Mouse (Mus musculus) cortical plate, adult 2 months (tissue): ENCODE data around the gene Irak3. TPM values are rescaled to one million over a fixed set of nuclear protein-coding genes. Genes with fewer than 3 reads are reported as not detected.
A peak's percentile ranks its signal among the peaks of the same experiment; 100 is the strongest.

Source experiments
- H3K27ac ChIP-seq: fragments of 200-500 bp; 2 replicates; pipeline ENCODE4 v1.5.1; 2012; ENCODE audit warnings: low read length, control low read depth, inconsistent platforms; ENCODE audit not compliant: insufficient read depth
- H3K4me1 ChIP-seq: fragments of 200-500 bp; 2 replicates; pipeline ENCODE4 v1.6.1; 2011; ENCODE audit warnings: low read length; ENCODE audit not compliant: control insufficient read depth, insufficient read depth
- H3K4me3 ChIP-seq: fragments of 200-500 bp; 2 replicates; pipeline ENCODE4 v1.5.1; 2011; ENCODE audit warnings: mild to moderate bottlenecking, low read length, control low read depth; ENCODE audit not compliant: insufficient read depth
- CTCF ChIP-seq: fragments of 200-500 bp; IDR thresholded peaks from 2 replicates; pipeline ENCODE4 v1.5.1; 2011; ENCODE audit warnings: mild to moderate bottlenecking, control low read depth, low read length; ENCODE audit not compliant: insufficient read depth; ENCODE audit errors: extremely low read depth
- POLR2A ChIP-seq: fragments of 200-500 bp; IDR thresholded peaks from 2 replicates; pipeline ENCODE4 v1.6.1; 2011; ENCODE audit warnings: mild to moderate bottlenecking, low read length, control low read depth; ENCODE audit not compliant: insufficient read depth; ENCODE audit errors: extremely low read depth
- polyA plus RNA-seq: library from polyadenylated mRNA; depleted of rRNA; stranded (reverse); fragments of >200 nt; gene quantifications from 2 replicates; pipeline ENCODE4 v1.2.3, GENCODE M21; 2012; rRNA removed

Irak3 gene
- polyA plus RNA-seq, 1 experiment: 0.90 TPM

DNA sequence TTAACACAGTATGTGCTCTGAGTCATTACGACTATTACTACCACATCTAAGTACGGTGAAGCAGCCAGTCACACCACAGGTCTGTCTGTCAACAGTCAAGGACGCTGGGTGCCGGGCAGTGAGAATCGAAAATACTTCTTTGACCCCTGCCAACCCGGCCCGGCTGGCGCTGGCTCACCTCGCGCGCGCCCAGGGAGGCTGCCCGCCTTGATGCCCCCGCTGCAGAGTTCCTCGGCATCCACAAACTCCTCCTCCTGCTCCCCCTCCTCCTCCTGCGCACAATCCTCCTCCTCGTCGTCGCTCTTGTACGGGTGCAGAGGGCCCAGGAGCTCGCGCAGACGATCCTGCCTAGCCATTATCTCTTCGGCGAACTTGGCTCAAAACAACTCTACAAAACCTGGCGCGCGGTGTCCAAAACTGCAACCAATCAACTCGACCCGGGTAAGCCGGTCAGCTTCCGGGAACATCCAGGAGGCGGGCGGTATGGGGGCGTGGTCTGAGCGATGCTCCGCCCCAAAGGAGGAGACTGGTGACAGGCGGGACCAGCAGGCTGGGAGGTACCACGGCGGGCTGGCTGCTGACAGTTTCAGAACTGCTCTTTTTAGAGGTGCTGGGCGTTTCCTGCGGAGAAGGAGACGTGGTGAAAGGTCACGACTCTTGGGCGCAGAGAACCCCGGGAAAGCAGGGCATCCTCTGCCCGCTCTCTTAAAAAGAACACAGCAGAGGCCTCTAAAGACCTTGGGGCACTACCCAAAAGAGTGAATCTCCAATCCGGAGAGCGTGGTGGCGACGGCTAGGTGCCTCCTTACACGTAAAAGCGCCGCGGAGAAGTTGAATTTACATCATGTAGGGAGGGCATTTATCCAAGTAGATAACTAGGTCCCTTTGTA, 89.2 kb downstream of the Irak3 start, which contains the start of gene Helb:
Helb (minus strand) TSS at position 481 of the 890 bp plus-strand sequence.
- Histone ChIP-seq H3K4me1 (no peaks in the 10 kb centered on the region), H3K4me3 (peak within 1 kb of the TSS; percentile 65), H3K27ac (no peak within 1 kb of the TSS)
- TF ChIP-seq POLR2A: peak; percentile 35; the same call in 1 of the 2 replicates
- no peak for TF ChIP-seq CTCF

DNA sequence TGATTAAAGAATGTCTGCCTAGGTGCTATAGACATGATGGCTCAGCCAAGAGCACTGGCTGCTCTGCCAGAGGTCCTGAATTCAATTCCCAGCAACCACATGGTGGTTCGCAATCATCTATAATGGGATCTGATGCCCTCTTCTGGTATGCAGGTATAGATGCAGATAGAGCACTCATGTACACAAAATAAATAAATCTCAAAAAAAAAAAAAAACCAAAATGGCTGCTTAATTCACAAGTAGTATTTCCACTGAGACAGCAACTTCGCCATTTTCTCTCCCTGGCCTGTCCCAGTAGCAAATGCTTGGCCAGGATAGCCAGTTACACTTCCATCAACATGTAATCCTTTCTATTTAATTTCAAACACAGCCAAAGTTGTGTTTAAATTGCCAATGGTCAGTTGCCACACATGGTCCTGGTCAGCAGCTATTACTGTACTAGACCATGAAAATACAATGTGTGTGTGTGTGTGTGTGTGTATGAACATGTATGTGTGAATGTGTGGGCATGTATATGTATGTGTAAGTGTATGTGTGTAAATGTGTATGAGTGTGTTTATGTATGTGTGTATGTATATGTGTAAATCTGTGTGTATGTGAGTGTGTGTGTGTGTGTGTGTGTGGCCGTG, 90.1 kb downstream of the Irak3 start:
- Histone ChIP-seq H3K4me3 (peak overlapping the region; percentile 65; the same call in 1 of the 2 replicates), H3K27ac (no peak overlapping the region), H3K4me1 (no peaks in the 10 kb centered on the region)
- TF ChIP-seq POLR2A (no peak), CTCF (no peak)

DNA sequence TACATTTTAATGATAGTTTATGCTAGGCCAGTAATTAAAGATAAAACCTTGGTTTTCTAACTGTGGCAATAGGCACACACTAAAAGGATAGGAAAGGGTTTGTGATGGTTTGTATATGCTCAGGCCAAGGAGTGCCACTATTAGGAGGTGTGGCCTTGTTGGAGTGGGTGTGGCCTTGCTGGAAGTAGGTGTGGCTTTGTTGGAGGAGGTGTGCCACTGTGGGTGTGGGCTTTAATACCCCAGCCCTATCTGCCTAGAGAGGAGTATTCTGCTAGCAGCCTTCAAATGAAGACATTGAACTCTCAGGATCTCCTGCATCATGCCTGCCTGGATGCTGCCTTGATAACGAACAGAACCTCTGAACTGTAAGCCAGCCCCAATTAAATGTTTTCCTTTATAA, 101.1 kb downstream of the Irak3 start:
- Histone ChIP-seq H3K4me1 (no peaks in the 10 kb centered on the region), H3K4me3 (no peak overlapping the region), H3K27ac (no peak overlapping the region)
- no peak for TF ChIP-seq CTCF
- TF ChIP-seq POLR2A: no peak

DNA sequence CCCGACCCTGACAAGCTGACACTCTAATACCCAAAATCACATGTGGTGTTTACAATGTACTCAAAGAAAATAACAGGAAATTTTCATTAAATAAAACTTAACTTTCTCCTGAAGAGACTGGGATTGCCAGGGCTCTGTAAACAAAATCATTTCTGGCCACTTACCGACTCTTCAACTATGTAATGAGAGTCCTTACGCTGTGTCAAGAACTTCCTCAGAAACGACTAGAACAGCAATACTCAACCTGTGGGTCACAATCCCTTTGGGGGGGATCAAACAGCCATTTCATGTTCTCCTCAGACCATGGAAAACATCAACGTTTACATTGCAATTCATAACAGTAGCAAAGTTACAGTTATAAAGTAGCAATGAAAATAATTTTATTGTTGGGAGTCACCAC, 104.4 kb downstream of the Irak3 start:
- Histone ChIP-seq H3K4me1 (no peaks in the 10 kb centered on the region), H3K27ac (no peak overlapping the region), H3K4me3 (no peak overlapping the region)
- TF ChIP-seq POLR2A (no peak), CTCF (no peak)

DNA sequence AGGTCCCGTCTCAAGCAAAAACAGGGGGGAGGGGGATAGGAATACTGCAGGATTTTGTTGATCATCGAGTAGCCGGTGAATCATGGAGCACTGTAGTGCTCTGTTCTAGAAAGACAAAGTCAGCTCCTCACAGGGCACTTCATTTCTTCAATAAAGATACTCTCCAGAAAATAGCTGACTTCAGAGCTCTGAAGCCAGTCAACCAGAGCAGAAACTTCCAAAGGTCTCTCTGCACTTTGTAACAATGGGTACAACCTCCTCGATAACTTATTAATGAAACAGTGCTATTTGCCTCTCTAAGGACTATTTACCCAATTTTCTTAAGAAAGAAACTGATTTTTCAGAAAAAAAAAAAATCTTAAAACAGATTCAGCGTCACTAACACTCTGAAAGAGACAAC, 106.2 kb downstream of the Irak3 start:
- H3K4me3 ChIP-seq: no peak overlapping the region
- no peak for TF ChIP-seq POLR2A
- no peak for TF ChIP-seq CTCF
- no peak overlapping the region for H3K27ac ChIP-seq
- H3K4me1 ChIP-seq: no peaks in the 10 kb centered on the region

DNA sequence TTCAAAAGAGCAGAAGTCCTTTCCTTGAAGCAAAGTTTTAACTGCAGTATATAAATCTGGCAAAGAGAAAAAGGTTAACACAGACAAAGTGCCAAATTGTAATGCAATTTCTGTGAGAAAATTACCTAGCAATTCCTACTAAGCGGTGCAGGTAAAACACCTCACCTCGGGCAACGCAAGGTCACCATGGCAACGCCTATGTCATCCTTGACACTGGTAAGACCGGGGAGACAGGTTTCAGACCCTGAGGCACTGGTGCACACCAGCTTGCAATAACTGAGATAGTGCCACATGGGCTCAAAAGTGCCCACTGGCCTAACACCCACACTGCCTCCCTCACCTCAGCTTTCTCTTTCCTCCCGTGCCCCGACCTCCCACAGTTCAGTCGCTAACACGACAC, 106.8 kb downstream of the Irak3 start:
- H3K4me3 ChIP-seq: no peak overlapping the region
- H3K27ac ChIP-seq: no peak overlapping the region
- TF ChIP-seq CTCF: no peak
- TF ChIP-seq POLR2A: no peak
- no peaks in the 10 kb centered on the region for H3K4me1 ChIP-seq

DNA sequence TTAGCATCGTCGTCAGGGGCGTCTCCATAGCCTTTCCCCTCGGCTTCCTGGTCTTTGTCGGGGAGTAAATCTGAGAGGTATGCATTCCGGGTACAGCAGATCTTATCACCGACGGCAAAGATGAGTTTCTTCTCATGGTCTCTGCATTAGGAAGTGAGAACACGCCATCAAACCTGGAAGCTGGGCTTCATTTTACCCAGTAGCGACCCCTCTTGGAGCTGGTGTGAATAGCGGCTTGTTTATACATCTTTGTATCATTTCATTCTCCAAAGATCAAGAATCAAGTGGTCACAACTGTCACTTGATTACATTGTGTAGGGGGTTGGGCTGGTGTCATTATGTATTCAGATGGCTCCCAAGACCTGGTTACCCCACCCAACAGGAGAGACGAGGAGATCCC, 109.4 kb downstream of the Irak3 start:
- Histone ChIP-seq H3K27ac (no peak overlapping the region), H3K4me1 (no peaks in the 10 kb centered on the region), H3K4me3 (no peak overlapping the region)
- TF ChIP-seq CTCF: no peak
- no peak for TF ChIP-seq POLR2A

Other genes with a start within 250 kb of the Irak3 start
- 3.9 and 6.2 TPM in 2 replicates for gene Helb, start 89.1 kb downstream of the Irak3 start, polyA plus RNA-seq
- 96.7 and 102 TPM in 2 replicates for gene Tmbim4, start 540 bp downstream of the Irak3 start, polyA plus RNA-seq
- 41.3 and 43.6 TPM in 2 replicates for gene Llph, start 24.9 kb upstream of the Irak3 start, polyA plus RNA-seq